Mouse (Mus musculus) midbrain, embryonic 13.5 days (tissue): ENCODE data around the gene Fgf23. TPM values are rescaled to one million over a fixed set of nuclear protein-coding genes. Genes with fewer than 3 reads are reported as not detected.

Source experiments
- ATAC-seq: fragments of 200-750 bp; cut with Nextera tagmentation; 2 replicates; pipeline ENCODE4 v1.8.0; 2017; ENCODE audit warnings: mild to moderate bottlenecking, moderate TSS enrichment, moderate library complexity
- H3K27ac ChIP-seq: fragments of 300-500 bp; sonication (generic); 2 replicates; pipeline ENCODE4 v1.5.1; 2015; ENCODE audit warnings: inconsistent platforms, mild to moderate bottlenecking, moderate library complexity
- H3K27me3 ChIP-seq: fragments of 300-500 bp; sonication (generic); 2 replicates; pipeline ENCODE4 v1.6.1; 2015; ENCODE audit warnings: mild to moderate bottlenecking, inconsistent platforms
- H3K36me3 ChIP-seq: fragments of 300-500 bp; sonication (generic); 2 replicates; pipeline ENCODE4 v1.6.1; 2015; ENCODE audit warnings: mild to moderate bottlenecking, inconsistent platforms
- H3K4me1 ChIP-seq: fragments of 300-500 bp; sonication (generic); replicated peaks from 2 replicates; pipeline ENCODE4 v1.6.1; 2015; ENCODE audit warnings: inconsistent platforms
- H3K4me2 ChIP-seq: fragments of 300-500 bp; sonication (generic); replicated peaks from 2 replicates; pipeline ENCODE4 v1.6.1; 2015; ENCODE audit warnings: moderate library complexity, mild to moderate bottlenecking, inconsistent platforms
- H3K4me3 ChIP-seq: fragments of 300-500 bp; sonication (generic); replicated peaks from 2 replicates; pipeline ENCODE4 v1.5.1; 2015; ENCODE audit warnings: mild to moderate bottlenecking, inconsistent platforms
- H3K9ac ChIP-seq: fragments of 300-500 bp; sonication (generic); replicated peaks from 2 replicates; pipeline ENCODE4 v1.6.1; 2015; ENCODE audit warnings: mild to moderate bottlenecking, inconsistent platforms
- H3K9me3 ChIP-seq: fragments of 300-500 bp; sonication (generic); 2 replicates; pipeline ENCODE4 v1.6.1; 2016; ENCODE audit warnings: mild to moderate bottlenecking, inconsistent platforms
- WGBS: fragments of 180-500 bp; shearing (Covaris S2); methylation state at CpG from one replicate; pipeline ENCODE4 v1.1.7; 2015; 5-methylcytosine and 5-hydroxymethylcytosine counted together
- polyA plus RNA-seq: library from polyadenylated mRNA; unstranded; fragments of >200 nt; fragmentation: Nextera tagmentation; extraction: Ambion mirVana; gene quantifications from 2 replicates; pipeline ENCODE4 v1.2.1, GENCODE M21; 2015

Gene Fgf23
- 0.08 TPM in 1 of 2 replicates, not detected in the other for polyA plus RNA-seq

DNA sequence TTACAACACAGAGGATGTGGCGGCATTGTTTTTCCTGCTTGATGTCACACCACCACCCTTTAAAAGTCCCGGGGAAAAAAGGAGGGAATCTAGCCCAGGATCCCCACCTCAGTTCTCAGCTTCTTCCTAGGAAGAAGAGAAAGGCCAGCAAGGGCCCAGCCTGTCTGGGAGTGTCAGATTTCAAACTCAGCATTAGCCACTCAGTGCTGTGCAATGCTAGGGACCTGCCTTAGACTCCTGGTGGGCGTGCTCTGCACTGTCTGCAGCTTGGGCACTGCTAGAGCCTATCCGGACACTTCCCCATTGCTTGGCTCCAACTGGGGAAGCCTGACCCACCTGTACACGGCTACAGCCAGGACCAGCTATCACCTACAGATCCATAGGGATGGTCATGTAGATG, at the start of gene Fgf23:
TSS of gene Fgf23 (plus strand) at position 86 of the 400 bp plus-strand sequence.
- H3K4me3 ChIP-seq: no peak within 1 kb of the TSS
- 13% methylated on average over 5 of the region's 5 CpGs for WGBS
- no peaks in the 10 kb centered on the region for H3K4me1 ChIP-seq
- no peaks in the 10 kb centered on the region for H3K36me3 ChIP-seq
- H3K27me3 ChIP-seq: no peaks in the 10 kb centered on the region
- H3K9me3 ChIP-seq: no peaks in the 10 kb centered on the region
- no peak within 1 kb of the TSS for H3K4me2 ChIP-seq
- no peak within 1 kb of the TSS for H3K9ac ChIP-seq
- no peak for ATAC-seq
- H3K27ac ChIP-seq: no peak within 1 kb of the TSS

GRCm38 (mm10) chr6:127024836-127025235, 47.9 kb upstream of the Fgf23 start:
- no peak for ATAC-seq
- 0 out of 2 replicates have a peak, but pooled peaks cover 6% of the 10 kb centered on the region for H3K27me3 ChIP-seq
- H3K27ac ChIP-seq: no peak overlapping the region
- no peak overlapping the region for H3K4me2 ChIP-seq
- 0 out of 2 replicates have a peak, but pooled peaks cover 7% of the 10 kb centered on the region for H3K4me1 ChIP-seq
- 79% methylated on average over 7 of the region's 7 CpGs for WGBS
- no peaks in the 10 kb centered on the region for H3K9me3 ChIP-seq
- no peaks in the 10 kb centered on the region for H3K36me3 ChIP-seq
- no peak overlapping the region for H3K4me3 ChIP-seq
- no peak overlapping the region for H3K9ac ChIP-seq

GRCm38 (mm10) chr6:127034760-127035159, 37.9 kb upstream of the Fgf23 start:
- Histone ChIP-seq H3K4me3 (peak overlapping the region; percentile 18; the same call in 1 of the 2 replicates), H3K9ac (0 out of 2 replicates have a peak overlapping the region, but pooled peaks have one; percentile 8), H3K27me3 (no peaks in the 10 kb centered on the region), H3K27ac (no peak overlapping the region), H3K36me3 (no peaks in the 10 kb centered on the region), H3K4me2 (peak overlapping the region; percentile 35), H3K4me1 (no peaks in the 10 kb centered on the region), H3K9me3 (no peaks in the 10 kb centered on the region)
- 38% methylated on average over 10 of the region's 10 CpGs for WGBS
- peak; percentile 56; the same call in 1 of the 2 replicates for ATAC-seq

DNA sequence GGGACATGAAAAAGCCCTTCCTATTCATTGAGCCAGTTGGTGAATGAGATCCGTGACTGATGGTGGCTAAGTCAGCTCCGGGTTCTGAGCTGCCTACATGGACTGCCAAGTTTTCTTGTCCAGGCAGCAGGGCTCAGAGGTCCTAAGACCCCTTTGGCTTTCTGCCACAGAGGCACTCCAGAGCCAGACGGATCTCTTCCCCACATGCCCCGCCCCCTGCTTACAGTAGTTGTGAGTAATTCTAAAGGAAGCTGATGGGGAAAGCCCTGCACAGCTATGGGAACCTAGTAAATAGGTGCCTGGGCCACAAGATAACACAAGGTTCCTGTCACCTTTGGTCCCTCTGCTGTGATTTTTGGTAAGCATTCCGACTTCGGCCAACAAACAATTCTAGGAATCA, 27.8 kb upstream of the Fgf23 start:
- no peaks in the 10 kb centered on the region for H3K4me1 ChIP-seq
- H3K9ac ChIP-seq: no peak overlapping the region
- 63% methylated on average over 6 of the region's 6 CpGs for WGBS
- no peaks in the 10 kb centered on the region for H3K9me3 ChIP-seq
- ATAC-seq: no peak
- no peak overlapping the region for H3K27ac ChIP-seq
- H3K4me3 ChIP-seq: no peak overlapping the region
- no peaks in the 10 kb centered on the region for H3K27me3 ChIP-seq
- no peak overlapping the region for H3K4me2 ChIP-seq
- no peaks in the 10 kb centered on the region for H3K36me3 ChIP-seq

DNA sequence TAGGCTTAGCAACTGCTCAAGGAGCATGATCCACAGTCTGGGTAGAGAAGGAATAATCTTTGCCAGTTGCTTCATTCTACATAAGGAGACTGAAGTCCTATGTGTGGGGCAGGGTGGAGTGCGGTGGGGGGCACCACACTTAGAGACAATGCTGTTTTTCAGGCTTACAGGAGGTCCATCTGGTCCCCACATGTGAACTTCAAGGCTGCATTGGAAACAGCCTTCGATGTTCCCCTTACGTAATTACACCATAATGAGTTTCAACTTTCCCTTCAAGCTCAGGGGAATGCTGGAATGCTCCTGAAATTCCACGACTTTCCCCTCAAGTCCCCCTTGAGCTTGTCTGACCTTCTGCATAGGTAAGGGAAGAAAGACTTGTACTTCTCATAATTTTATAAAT, 21.9 kb upstream of the Fgf23 start:
- Histone ChIP-seq H3K27ac (no peak overlapping the region), H3K4me2 (no peak overlapping the region), H3K27me3 (no peaks in the 10 kb centered on the region), H3K9me3 (no peaks in the 10 kb centered on the region), H3K36me3 (no peaks in the 10 kb centered on the region), H3K4me3 (no peak overlapping the region), H3K4me1 (no peaks in the 10 kb centered on the region), H3K9ac (no peak overlapping the region)
- whole genome bisulfite sequencing: 68% methylated on average over 4 of the region's 4 CpGs
- no peak for ATAC-seq

DNA sequence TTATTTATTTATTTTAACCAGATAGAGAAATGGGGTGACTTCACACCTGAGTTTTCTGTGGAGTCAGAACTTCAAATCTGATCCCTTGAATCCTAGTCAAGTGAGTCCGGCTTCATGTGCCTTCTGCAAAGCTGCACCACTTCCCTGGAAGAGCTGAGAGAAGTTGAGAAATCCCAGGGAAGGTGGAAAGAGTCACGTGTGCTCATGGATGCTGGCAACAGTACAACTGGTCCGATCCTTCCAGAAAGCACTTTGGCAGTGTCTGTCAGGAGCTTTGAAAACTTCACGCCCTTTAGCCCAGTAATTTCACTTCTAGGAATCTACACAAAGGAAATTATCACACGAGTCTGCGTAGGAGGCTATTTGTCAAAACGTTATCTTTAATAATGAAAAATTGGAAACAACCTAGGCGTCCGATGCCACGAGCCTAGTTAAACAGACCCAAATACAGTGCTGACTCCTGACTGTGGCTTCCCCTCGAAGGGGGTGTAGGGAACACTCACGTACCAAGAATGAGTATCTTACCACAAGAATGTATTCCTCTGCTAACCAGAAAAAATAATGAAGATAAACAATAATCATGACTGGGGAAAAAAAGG, 15.6 kb upstream of the Fgf23 start:
- no peak for ATAC-seq
- Histone ChIP-seq H3K27me3 (no peaks in the 10 kb centered on the region), H3K9me3 (no peaks in the 10 kb centered on the region), H3K9ac (no peak overlapping the region), H3K36me3 (no peaks in the 10 kb centered on the region), H3K27ac (no peak overlapping the region), H3K4me1 (no peaks in the 10 kb centered on the region), H3K4me3 (no peak overlapping the region), H3K4me2 (no peak overlapping the region)
- 87% methylated on average over 12 of the region's 12 CpGs for WGBS

DNA sequence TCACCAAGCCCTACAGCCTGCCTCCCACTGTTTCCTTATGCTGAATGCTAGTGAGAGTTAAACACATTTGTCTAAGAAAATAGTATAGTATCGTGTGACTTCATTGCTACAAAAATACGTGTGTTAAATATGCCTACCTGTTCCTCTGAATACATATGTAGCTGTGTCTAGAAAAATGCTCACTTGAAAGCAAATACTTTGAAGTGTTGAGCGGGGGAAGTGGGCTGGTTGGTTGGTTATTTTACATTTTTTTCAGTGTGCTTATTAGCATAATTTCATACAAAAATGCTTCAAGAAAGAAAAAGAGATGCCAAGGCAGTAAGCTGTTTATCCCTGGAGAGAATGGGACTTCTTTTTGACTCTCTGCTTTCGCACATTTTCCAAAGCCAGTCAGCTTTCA, 12.7 kb upstream of the Fgf23 start:
- no peak overlapping the region for H3K9ac ChIP-seq
- no peaks in the 10 kb centered on the region for H3K36me3 ChIP-seq
- peaks cover 5% of the 10 kb centered on the region; the same call in 1 of the 2 replicates for H3K4me1 ChIP-seq
- no peak overlapping the region for H3K27ac ChIP-seq
- peaks cover 5% of the 10 kb centered on the region; the same call in 1 of the 2 replicates for H3K27me3 ChIP-seq
- no peak overlapping the region for H3K4me3 ChIP-seq
- no peak overlapping the region for H3K4me2 ChIP-seq
- 87% methylated on average over 4 of the region's 4 CpGs for WGBS
- no peak for ATAC-seq
- no peaks in the 10 kb centered on the region for H3K9me3 ChIP-seq

- Histone ChIP-seq H3K4me1 (peaks cover 5% of the 10 kb centered on the region; the same call in 1 of the 2 replicates), H3K9me3 (no peaks in the 10 kb centered on the region), H3K9ac (no peak overlapping the region), H3K27me3 (peaks cover 6% of the 10 kb centered on the region; the same call in 1 of the 2 replicates), H3K36me3 (no peaks in the 10 kb centered on the region), H3K4me3 (no peak overlapping the region), H3K4me2 (no peak overlapping the region), H3K27ac (no peak overlapping the region)
- no peak for ATAC-seq
- WGBS: 92% methylated on average over 3 of the region's 3 CpGs
Observed at GRCm38 (mm10) chr6:127063915-127064314, 8.8 kb upstream of the Fgf23 start.

DNA sequence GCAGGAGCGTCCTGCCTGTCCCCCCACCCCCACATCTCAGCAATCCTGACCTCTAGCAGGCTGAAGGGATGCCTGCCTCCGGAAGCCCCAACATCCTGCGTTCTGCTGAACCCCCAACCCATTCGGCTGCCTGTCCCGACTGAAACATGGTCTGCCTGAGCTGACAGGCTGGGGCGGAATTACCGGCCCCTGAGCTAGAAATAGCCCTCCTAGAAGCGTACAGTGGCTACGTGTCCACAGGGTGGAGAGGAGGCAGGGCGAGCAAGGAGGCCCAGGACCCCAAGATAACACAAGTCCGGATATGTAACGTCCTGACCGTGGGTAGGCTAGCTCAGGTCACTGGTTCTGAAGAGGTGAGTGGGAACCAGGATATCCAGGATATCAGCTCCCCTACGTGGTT, 7.9 kb upstream of the Fgf23 start:
- 6% methylated on average over 14 of the region's 14 CpGs for WGBS
- H3K27ac ChIP-seq: no peak overlapping the region; the same call in 1 of the 2 replicates
- ATAC-seq: 0 out of 2 replicates have a peak, but pooled peaks have one; percentile 34
- H3K9ac ChIP-seq: peak overlapping the region; percentile 59
- H3K27me3 ChIP-seq: peaks cover 6% of the 10 kb centered on the region; the same call in 1 of the 2 replicates
- H3K4me1 ChIP-seq: peaks cover 5% of the 10 kb centered on the region; the same call in 1 of the 2 replicates
- H3K36me3 ChIP-seq: no peaks in the 10 kb centered on the region
- H3K9me3 ChIP-seq: no peaks in the 10 kb centered on the region
- H3K4me3 ChIP-seq: peak overlapping the region; percentile 7; the same call in 1 of the 2 replicates
- peak overlapping the region; percentile 43 for H3K4me2 ChIP-seq

DNA sequence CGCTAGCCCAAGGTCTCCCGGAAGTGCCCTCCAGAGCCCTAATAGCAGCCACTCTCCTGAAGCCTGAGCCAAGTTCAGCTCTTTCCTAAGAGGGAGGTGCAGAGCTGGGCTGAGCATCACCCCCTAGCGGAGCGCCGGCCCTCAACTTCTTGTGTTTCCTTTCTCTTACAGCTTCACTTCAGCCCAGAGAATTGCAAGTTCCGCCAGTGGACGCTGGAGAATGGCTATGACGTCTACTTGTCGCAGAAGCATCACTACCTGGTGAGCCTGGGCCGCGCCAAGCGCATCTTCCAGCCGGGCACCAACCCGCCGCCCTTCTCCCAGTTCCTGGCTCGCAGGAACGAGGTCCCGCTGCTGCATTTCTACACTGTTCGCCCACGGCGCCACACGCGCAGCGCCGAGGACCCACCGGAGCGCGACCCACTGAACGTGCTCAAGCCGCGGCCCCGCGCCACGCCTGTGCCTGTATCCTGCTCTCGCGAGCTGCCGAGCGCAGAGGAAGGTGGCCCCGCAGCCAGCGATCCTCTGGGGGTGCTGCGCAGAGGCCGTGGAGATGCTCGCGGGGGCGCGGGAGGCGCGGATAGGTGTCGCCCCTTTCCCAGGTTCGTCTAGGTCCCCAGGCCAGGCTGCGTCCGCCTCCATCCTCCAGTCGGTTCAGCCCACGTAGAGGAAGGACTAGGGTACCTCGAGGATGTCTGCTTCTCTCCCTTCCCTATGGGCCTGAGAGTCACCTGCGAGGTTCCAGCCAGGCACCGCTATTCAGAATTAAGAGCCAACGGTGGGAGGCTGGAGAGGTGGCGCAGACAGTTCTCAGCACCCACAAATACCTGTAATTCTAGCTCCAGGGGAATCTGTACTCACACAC, 7.4 kb downstream of the Fgf23 start:
- Histone ChIP-seq H3K9ac (peak overlapping the region; percentile 81), H3K27me3 (peaks cover 12% of the 10 kb centered on the region), H3K9me3 (no peaks in the 10 kb centered on the region), H3K27ac (peak overlapping the region; percentile 74), H3K4me1 (peaks cover 9% of the 10 kb centered on the region), H3K36me3 (no peaks in the 10 kb centered on the region), H3K4me3 (peak overlapping the region; percentile 60), H3K4me2 (peak overlapping the region; percentile 87)
- WGBS: under 1% methylated on average over 59 of the region's 59 CpGs
- ATAC-seq: peak; percentile 93

- Histone ChIP-seq H3K27ac (no peak overlapping the region), H3K4me1 (peaks cover 9% of the 10 kb centered on the region), H3K9ac (no peak overlapping the region), H3K4me3 (no peak overlapping the region), H3K36me3 (peaks cover 5% of the 10 kb centered on the region), H3K27me3 (peaks cover 12% of the 10 kb centered on the region), H3K9me3 (no peaks in the 10 kb centered on the region), H3K4me2 (no peak overlapping the region)
- ATAC-seq: no peak
- WGBS: 70% methylated on average over 6 of the region's 6 CpGs
Observed at GRCm38 (mm10) chr6:127081820-127082219, 9.1 kb downstream of the Fgf23 start.

GRCm38 (mm10) chr6:127086739-127087138, 14.0 kb downstream of the Fgf23 start:
- Histone ChIP-seq H3K9ac (no peak overlapping the region), H3K36me3 (peaks cover 52% of the 10 kb centered on the region), H3K27ac (no peak overlapping the region), H3K4me2 (no peak overlapping the region), H3K9me3 (no peaks in the 10 kb centered on the region), H3K27me3 (peaks cover 2% of the 10 kb centered on the region), H3K4me3 (no peak overlapping the region), H3K4me1 (no peaks in the 10 kb centered on the region)
- ATAC-seq: no peak
- 68% methylated on average over 4 of the region's 4 CpGs for WGBS
